Mouse (Mus musculus): ENCODE measurements at regions not wholly inside any gene's neighbourhood (a gene's known extent, or its start where the extent isn't known, plus 50 kb on each side); places are given as distances from the start of the nearest gene placed in this dataset.

GRCm38 (mm10) chr2:48536930-48537329 lies 277.0 kb upstream of the Acvr2a start:
- no peak for DNase-seq (ENCODE audit: low spot score)

GRCm38 (mm10) chr2:48538668-48539341 lies 275.1 kb upstream of the Acvr2a start:
- DNase-seq (ENCODE audit: low spot score) = no peak

- no peak for DNase-seq (ENCODE audit: low spot score)
Measured at GRCm38 (mm10) chr2:48539465-48540055, 274.3 kb upstream of the Acvr2a start.

- DNase-seq (ENCODE audit: low spot score) = no peak
Measured at GRCm38 (mm10) chr2:48544377-48544776, 269.5 kb upstream of the Acvr2a start.

- DNase-seq (ENCODE audit: low spot score) = no peak
Measured at GRCm38 (mm10) chr2:48545072-48545471, 268.8 kb upstream of the Acvr2a start.

- DNase-seq (ENCODE audit: low spot score) = no peak
Measured at GRCm38 (mm10) chr2:48545679-48546078, 268.2 kb upstream of the Acvr2a start.

- no peak for DNase-seq (ENCODE audit: low spot score)
Measured at GRCm38 (mm10) chr2:48546194-48546593, 267.7 kb upstream of the Acvr2a start.

GRCm38 (mm10) chr2:48556600-48556999 lies 257.3 kb upstream of the Acvr2a start:
- DNase-seq (ENCODE audit: low spot score) = no peak

- no peak for DNase-seq (ENCODE audit: low spot score)
Measured at GRCm38 (mm10) chr2:48557123-48557522, 256.8 kb upstream of the Acvr2a start.

GRCm38 (mm10) chr2:48558641-48559040 lies 255.3 kb upstream of the Acvr2a start:
- no peak for DNase-seq (ENCODE audit: low spot score)

- DNase-seq (ENCODE audit: low spot score) = no peak
Measured at GRCm38 (mm10) chr2:48563636-48564035, 250.3 kb upstream of the Acvr2a start.

GRCm38 (mm10) chr2:48564170-48564569 lies 249.7 kb upstream of the Acvr2a start:
- DNase-seq (ENCODE audit: low spot score) = no peak

- no peak for DNase-seq (ENCODE audit: low spot score)
Measured at GRCm38 (mm10) chr2:48567871-48568270, 246.0 kb upstream of the Acvr2a start.

- no peak for DNase-seq (ENCODE audit: low spot score)
Measured at GRCm38 (mm10) chr2:48586162-48586830, 227.6 kb upstream of the Acvr2a start.

GRCm38 (mm10) chr2:48586831-48587169 lies 227.1 kb upstream of the Acvr2a start:
- no peak for DNase-seq (ENCODE audit: low spot score)

- no peak for DNase-seq (ENCODE audit: low spot score)
Measured at GRCm38 (mm10) chr2:48589709-48590108, 224.2 kb upstream of the Acvr2a start.

GRCm38 (mm10) chr2:48597793-48598583 lies 215.9 kb upstream of the Acvr2a start:
- DNase-seq (ENCODE audit: low spot score) = no peak

- no peak for DNase-seq (ENCODE audit: low spot score)
Measured at GRCm38 (mm10) chr2:48599367-48599766, 214.5 kb upstream of the Acvr2a start.

GRCm38 (mm10) chr2:48601855-48602254 lies 212.1 kb upstream of the Acvr2a start:
- no peak for DNase-seq (ENCODE audit: low spot score)

- DNase-seq (ENCODE audit: low spot score) = no peak
Measured at GRCm38 (mm10) chr2:48609466-48609865, 204.4 kb upstream of the Acvr2a start.

- DNase-seq (ENCODE audit: low spot score) = no peak
Measured at GRCm38 (mm10) chr2:48612251-48612650, 201.7 kb upstream of the Acvr2a start.

- DNase-seq (ENCODE audit: low spot score) = no peak
Measured at GRCm38 (mm10) chr2:48617141-48617699, 196.7 kb upstream of the Acvr2a start.

Data from thymus, postnatal 0 days (tissue).